Mouse (Mus musculus): ENCODE measurements at regions not wholly inside any gene's neighbourhood (a gene's known extent, or its start where the extent isn't known, plus 50 kb on each side); places are given as distances from the start of the nearest gene placed in this dataset.

DNA sequence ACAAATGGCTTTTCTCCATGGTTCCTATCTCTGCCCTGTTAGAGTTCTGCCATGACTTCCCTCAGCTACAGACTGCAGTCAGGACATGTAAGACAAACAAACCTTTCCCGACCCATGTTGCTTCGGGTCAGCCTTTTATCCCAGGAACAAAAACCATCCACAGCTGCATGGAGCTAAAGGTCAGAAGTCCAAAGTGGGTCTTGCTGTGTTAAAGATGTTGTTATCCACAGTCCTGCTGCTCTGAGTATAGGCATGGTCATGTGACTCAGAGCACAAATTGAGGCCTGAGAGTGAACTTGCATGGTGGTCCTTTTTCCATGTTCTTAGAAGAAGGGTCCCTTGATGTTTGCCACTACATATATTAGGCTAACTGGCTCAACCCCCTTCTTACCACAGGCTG is 296.5 kb upstream of the Cdh4 start:
- TF ChIP-seq CTCF (IDR thresholded peaks at IDR 0.05; ENCODE audit: insufficient read depth, low read depth, low read length) (no peak), POLR2A (IDR thresholded peaks at IDR 0.05; ENCODE audit: insufficient read depth, low read depth, low read length) (no peak)
